Mouse (Mus musculus): ENCODE results near the gene Zfp345.
"Not testable (repeated sequence)": the region's sequence is repeated elsewhere in the genome, so short reads cannot be mapped to it uniquely, and the experiment has no call there.

Gene Zfp345

DNA sequence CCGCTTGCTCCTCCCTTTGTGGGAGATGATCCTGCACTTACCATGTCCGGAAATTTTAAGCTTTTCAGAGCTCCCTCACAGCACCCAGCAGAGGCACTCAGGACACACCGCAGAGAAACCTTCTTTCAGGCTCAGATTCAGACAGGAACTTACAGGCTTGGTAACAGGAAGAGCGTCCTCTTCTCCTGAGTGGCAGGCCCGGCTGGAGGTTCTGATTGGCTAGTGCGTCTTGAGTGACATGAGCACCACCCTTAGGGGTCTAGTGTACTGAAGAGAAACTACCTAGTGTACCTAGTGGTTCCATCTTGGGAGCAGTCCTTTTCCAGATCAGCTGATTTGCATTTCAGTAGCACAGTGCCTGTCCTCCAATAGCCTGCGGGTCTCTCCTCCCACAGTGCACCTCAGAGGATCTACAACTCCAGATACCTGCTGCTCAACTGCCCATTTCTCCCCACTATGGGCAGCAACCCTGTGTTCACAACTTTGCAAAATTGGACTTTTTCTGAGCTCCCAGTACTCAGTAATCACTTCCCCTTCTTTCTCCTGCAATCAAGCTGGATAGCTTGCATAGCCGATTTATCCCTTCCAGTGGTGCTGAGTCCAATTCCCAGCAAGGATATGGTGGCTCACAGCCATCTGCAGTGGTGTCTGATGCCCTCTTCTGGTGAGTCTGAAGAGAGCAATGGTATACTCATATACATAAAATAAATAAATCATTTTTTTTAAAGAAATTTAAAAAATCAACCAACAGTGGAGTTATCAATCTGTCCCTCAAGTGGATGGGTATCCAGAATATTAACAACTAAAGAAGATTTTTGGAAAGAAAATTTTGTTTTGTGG, at the start of gene Zfp345:
Gene Zfp345, minus strand, starts transcription at position 153 of the 840 bp plus-strand sequence.
- in situ Hi-C loops (cut with MboI; ENCODE audit: low pct_unique_long_range_greater_than_20kb in 1 of 2, low sequenced_read_pairs in 2 of 2, unreplicated experiment in 1 of 2) = not testable (repeated sequence)

DNA sequence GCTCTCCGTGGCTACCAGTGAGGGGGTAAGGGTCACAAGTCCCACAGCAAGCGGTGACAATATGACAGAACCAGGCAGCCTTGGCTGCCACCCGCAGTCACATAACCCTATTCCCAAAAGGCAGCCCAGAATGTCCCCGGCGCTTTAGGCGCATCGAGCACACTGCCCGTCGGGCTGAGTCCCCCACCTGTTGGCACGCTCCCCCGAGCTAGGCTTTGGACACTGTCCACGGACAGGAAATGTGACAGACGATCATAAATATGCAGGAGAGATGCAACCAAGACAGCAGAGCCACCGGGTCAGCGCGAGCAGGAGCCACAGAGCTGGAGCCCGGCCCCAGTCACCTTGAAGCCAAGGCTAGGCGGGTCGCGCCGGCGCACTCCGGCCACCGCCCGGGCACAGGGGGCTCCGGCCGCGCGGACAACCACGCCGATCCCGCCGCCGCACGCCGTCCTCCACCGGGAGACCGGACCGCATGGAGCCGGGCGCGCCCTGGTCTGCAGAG, 40.9 kb upstream of the Zfp345 start:
- in situ Hi-C loops (cut with MboI; ENCODE audit: low pct_unique_long_range_greater_than_20kb in 1 of 2, low sequenced_read_pairs in 2 of 2, unreplicated experiment in 1 of 2) = no loop called here

DNA sequence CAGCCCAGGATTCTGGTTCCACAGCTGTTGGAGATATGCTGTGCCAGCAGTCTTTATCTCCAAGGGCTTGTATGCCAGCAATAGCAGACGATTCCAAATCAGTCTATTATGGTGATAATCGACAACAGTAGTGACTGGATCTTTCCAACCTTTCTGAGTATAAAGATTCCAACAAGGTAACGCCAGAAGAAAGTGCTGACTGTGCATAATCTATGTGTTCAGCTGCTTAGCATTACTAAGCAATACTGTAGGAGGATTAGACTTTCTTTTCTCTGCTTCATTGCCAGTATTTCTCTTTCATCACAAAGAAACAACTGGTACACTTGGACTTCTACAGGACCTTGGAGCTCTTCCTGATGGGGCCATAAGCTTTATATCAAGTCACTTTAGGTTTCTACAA, 27.9 kb upstream of the Zfp345 start:
- in situ Hi-C loops (cut with MboI; ENCODE audit: low pct_unique_long_range_greater_than_20kb in 1 of 2, low sequenced_read_pairs in 2 of 2, unreplicated experiment in 1 of 2) = no loop called here

DNA sequence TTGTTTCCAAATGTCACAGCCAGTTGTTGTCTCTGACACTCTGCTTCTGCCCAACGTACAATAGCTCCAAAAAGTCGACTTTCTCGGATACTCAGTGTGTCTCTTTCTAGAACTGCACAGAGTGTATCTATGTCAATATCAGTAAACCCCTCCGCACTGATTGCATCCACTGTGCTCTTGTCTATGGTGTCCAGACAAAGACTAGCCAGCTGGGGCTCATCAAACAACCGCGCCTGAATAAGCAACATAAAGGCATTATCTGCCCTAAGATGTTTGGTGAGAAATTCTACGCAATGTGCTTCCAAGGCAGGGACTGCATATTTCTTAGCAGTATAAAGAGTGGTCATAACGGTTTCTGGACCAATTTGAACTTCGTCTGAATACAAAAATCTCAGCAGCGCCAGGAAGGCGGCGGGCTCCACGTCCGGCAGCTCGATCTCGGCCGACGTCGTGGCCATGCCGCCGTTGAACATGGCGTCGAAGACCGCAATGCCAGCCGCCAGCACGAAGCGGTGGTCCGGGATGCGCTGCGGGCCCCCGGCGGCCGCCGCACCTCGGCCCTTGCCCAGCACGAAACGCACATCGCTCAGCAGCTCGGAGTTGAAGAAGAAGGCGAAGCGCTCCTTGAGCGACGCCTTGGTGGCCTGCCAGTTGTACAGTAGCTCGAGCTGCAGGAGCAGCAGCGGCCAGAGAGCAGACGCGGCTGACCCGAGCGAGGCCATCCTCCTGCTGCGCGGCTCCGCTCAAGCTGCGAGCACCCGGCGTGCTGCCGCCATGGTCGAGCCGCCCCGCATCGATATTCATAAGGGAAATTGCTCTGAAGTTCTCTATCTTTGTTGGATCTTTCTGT, 15.5 kb upstream of the Zfp345 start:
- in situ Hi-C loops (cut with MboI; ENCODE audit: low pct_unique_long_range_greater_than_20kb in 1 of 2, low sequenced_read_pairs in 2 of 2, unreplicated experiment in 1 of 2) = not testable (repeated sequence)

DNA sequence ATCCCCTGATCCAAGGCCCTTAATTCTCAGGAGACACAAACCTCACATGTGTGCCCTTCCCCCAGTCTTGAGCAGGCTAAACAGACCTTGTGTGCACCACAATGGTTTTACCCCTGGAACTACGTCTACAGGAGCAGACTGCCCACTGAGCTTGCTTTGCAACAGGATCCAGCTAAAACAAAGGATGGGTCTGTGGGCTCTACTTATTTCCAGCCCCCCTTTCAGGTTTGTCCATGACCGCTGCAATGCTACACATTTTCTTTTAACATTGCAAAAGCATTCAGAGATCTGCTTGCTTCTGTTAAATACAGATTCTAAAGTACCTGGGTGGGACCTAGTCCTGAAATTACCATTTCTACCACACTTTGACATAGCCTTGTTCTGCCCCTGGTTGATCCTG, 8.1 kb upstream of the Zfp345 start:
- in situ Hi-C loops (cut with MboI; ENCODE audit: low pct_unique_long_range_greater_than_20kb in 1 of 2, low sequenced_read_pairs in 2 of 2, unreplicated experiment in 1 of 2) = no loop called here

DNA sequence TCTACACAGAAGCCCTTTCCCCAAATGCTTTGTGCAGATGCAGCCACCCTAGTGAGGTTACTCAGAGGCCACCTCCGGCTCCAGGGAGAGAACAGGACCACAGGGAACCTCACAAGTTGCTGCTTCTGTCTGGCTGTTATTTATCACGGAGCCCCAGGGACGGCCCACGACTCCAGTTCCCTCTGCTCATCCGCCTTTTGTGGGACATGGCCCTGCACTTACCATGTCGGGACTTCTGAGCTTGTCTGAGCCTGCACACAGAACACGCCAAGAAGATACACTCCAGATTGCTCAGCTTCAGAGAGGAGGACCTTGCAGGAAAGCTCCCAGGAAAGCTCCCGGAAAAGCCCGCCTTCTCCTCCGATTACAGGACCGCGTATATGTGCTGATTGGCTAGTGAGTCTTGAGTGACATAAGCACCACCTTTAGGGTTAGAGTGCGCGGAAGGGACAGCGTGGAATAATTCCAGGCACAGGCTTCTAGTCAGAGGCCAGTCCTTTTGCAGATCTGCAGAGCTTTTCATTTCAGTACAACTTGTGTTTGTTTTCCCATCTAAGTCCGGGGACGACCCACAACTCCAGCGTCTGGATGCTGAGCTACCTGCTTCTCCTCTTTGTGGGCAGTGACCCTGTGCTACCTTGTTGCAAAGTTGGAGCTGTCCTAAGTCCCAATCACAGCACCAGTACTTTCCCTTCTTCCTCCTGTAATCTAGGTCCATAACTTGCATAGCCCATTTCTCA, 33.5 kb downstream of the Zfp345 start, which contains the start of gene Zfp442:
Gene Zfp442, minus strand, starts transcription at position 307 of the 740 bp plus-strand sequence.
- in situ Hi-C loops (cut with MboI; ENCODE audit: low pct_unique_long_range_greater_than_20kb in 1 of 2, low sequenced_read_pairs in 2 of 2, unreplicated experiment in 1 of 2) = not testable (repeated sequence)

DNA sequence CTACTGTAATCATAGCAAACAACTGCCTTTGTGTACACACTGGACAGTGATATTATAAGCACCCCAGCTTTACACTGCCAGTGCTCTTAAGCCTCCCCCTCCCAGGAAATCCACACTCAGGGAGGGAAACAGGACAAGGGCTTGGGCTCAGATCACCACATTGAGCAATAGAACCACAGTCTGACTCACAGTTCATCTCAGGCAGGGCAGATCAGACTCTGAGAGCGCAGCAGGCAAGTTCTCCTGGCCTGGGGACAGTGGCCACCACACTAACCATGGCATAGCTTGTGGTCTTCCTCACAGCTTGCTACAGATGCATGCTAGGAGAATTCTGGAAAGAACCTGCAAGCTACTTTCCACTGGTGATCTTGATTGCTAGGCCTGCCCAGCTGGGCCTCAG, 45.8 kb downstream of the Zfp345 start:
- in situ Hi-C loops (cut with MboI; ENCODE audit: low pct_unique_long_range_greater_than_20kb in 1 of 2, low sequenced_read_pairs in 2 of 2, unreplicated experiment in 1 of 2) = not testable (repeated sequence)

All from mouse embryonic stem cell (cell line).